Mouse (Mus musculus): ENCODE results near the gene Fbxl13. TPM values are rescaled to one million over a fixed set of nuclear protein-coding genes. Genes with fewer than 3 reads are reported as not detected.
"Not testable (repeated sequence)": the region's sequence is repeated elsewhere in the genome, so short reads cannot be mapped to it uniquely, and the experiment has no call there.

Fbxl13 gene
- total RNA-seq, 2 experiments from 2014 or later = 0.26 to 0.36 TPM

- peak; percentile 83 for DNase-seq
- intact Hi-C loops (cut with DNase I) = loop anchor here (5.0 kb wide), 1 partner anchor 78 kb away; the partner anchor contains the start of gene Pmpcb
Measured at GRCm38 (mm10) chr5:21658623-21659395, 13.4 kb upstream of the Fbxl13 start.

DNA sequence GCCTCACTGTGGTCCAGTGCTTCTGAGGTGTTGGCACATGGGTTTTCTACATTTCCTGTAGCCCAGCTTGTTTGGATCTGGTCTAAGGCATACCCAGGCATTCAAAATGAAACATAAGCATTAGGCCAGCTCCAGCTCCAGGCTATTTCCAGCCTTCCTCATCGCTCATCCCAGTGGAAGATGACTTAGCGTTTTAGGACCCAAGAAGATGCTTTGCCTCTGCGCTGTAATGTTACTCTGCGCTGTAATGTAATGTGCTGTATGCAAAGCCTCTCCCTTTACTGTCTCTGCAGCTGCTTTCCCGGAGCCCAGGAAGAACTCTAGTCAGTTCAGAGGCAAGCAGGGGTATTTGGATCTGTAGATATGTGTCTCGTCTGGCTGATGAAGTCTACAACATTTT is 12.6 kb upstream of the Fbxl13 start:
- DNase-seq = no peak
- intact Hi-C loops (cut with DNase I) = loop anchor here (5.0 kb wide), 1 partner anchor 79 kb away; the partner anchor contains the start of gene Pmpcb

GRCm38 (mm10) chr5:21656912-21657311 is 11.5 kb upstream of the Fbxl13 start:
- no peak for DNase-seq
- intact Hi-C loops (cut with DNase I) = loop anchor here (5.0 kb wide), 1 partner anchor 80 kb away; the partner anchor contains the start of gene Pmpcb

DNA sequence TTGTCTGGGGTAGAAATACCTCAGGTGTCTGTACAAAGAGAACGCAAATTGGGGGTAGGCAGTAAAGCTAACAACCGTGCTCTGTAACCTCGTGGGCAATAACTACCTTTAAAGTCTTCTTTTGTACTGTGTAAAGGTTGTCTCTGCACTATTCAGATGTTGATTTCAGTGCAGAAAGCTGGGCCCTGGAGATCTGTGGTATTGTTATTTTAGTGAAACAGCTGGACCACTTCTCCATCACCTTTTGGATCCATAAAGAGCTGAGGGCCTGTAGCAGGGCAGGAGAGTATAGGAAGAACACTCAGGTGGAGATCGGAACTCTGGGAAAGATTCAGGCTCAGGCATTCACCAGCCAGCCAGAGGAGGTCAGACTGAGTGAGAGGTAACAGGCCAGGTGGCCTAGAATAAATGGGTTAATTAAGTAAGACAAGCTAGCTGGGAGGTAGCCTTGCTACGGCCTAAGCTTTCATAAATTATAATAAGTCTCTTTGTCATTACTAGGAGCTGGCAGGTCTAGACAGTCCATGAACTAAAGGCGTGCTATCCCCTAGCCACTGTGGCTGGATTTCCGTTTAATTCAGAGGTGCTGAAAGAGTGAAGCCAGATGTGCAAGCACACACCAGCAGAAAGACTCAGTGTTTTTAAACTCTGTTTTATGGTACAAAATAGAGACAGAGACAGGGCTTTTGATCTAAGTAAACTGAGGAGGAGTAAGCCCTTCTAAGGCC is 6.6 kb upstream of the Fbxl13 start:
- DNase-seq = no peak
- intact Hi-C loops (cut with DNase I) = no loop called here

GRCm38 (mm10) chr5:21650736-21651135 is 5.3 kb upstream of the Fbxl13 start:
- intact Hi-C loops (cut with DNase I) = no loop called here
- no peak for DNase-seq

- intact Hi-C loops (cut with DNase I) = no loop called here
- no peak for DNase-seq
Measured at GRCm38 (mm10) chr5:21646133-21646491, 678 bp upstream of the Fbxl13 start.

GRCm38 (mm10) chr5:21644891-21645438 is 469 bp downstream of the Fbxl13 start:
- no peak for DNase-seq
- intact Hi-C loops (cut with DNase I) = loop anchor here (5.0 kb wide), 2 partner anchors 368 to 383 kb away; no protein-coding TSS in a partner anchor

DNA sequence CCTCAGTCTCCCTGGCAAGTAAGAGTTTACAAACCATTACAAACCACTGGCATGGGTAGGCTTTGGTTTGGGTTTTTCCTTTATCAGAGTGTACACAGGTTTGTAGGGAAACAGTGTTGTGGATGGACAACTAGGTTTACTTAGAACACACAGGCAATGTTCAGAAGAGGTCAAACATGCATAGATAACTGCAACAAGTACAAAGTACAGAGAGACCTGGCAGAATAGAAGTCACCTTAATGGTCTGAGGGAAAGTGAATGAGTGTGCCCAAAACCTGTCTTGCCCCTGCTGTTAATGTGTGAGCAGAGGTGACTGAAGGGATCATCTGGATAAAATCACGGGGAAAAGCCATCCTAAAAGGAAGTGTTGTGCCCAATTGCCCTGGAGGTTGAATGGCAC is 1.8 kb downstream of the Fbxl13 start:
- intact Hi-C loops (cut with DNase I) = loop anchor here (5.0 kb wide), 2 partner anchors 366 to 381 kb away; no protein-coding TSS in a partner anchor
- no peak for DNase-seq

GRCm38 (mm10) chr5:21640961-21641360 is 4.5 kb downstream of the Fbxl13 start:
- DNase-seq = peak; percentile 46
- intact Hi-C loops (cut with DNase I) = loop anchor here (2.0 to 5.0 kb wide), 3 partner anchors 206 to 379 kb away; no protein-coding TSS in a partner anchor

DNA sequence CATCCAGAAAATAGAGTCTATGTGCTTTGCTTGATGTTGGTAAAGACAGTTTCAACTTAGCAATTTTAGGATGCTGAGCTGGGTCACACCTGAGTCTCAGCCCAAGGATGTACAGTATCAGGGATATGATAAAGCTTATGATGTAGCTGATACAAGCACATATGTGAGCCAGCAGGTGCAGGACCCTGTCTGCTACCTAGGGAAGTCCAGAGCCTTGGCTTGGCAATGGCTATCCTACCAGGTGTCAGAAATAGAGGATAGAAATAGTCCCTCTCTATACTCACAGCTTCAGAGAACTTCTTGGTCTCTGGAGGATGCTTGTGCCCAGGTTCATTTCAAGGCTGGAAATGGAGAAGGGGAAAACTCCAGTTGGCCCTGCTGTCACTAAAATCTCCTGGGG is 19.5 kb downstream of the Fbxl13 start:
- intact Hi-C loops (cut with DNase I) = no loop called here
- no peak for DNase-seq

GRCm38 (mm10) chr5:21616450-21617009 is 28.9 kb downstream of the Fbxl13 start:
- intact Hi-C loops (cut with DNase I) = no loop called here
- DNase-seq = no peak

DNA sequence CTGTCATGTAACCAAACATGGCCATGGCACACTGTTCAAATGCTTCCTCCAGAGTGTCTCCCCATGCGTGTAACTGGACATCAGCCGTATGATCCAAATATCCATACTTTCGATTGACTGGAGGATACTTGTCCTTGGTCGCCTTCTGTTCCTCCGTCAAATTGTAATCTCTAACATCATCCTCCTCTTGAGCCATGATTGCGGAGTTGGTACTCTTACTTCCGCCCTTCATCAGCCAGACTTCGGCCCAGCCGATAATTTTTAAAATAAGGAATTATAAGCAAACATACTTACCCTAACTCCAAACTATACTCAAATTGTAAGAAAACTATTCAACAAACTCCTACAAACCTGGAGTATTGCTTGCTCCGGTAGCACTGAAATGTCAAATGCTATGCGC is 31.1 kb downstream of the Fbxl13 start:
- DNase-seq; intact Hi-C loops (cut with DNase I): not testable (repeated sequence)

DNA sequence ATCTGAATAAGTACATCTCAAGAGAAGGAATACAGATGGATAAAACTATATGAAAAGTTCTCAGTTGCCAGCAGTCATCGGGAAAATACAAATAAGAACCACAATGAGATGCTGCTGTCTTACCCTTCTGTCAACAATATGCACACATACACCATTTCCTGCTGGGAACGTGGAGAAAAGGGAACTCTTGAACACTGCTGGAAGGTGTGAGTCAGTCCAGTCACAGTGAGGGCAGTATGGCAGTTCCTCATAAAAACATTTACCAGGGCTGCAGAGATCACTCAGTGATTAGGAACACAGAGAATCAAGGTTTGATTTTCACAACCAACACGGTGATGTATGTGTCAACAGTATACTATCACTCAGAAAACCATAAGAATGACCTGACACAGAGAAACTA is 34.4 kb downstream of the Fbxl13 start:
- intact Hi-C loops (cut with DNase I) = no loop called here
- DNase-seq = no peak

- intact Hi-C loops (cut with DNase I) = no loop called here
Measured at GRCm38 (mm10) chr5:21608311-21609304, 36.8 kb downstream of the Fbxl13 start.

GRCm38 (mm10) chr5:21605936-21606335 is 39.5 kb downstream of the Fbxl13 start:
- intact Hi-C loops (cut with DNase I) = no loop called here
- no peak for DNase-seq

More at GRCm38 (mm10) chr5:21608311-21609304, 36.8 kb downstream of the Fbxl13 start:
- peak; percentile 9 for DNase-seq

GRCm38 (mm10) chr5:21599961-21600360 is 45.5 kb downstream of the Fbxl13 start:
- intact Hi-C loops (cut with DNase I) = no loop called here
- DNase-seq = no peak

DNA sequence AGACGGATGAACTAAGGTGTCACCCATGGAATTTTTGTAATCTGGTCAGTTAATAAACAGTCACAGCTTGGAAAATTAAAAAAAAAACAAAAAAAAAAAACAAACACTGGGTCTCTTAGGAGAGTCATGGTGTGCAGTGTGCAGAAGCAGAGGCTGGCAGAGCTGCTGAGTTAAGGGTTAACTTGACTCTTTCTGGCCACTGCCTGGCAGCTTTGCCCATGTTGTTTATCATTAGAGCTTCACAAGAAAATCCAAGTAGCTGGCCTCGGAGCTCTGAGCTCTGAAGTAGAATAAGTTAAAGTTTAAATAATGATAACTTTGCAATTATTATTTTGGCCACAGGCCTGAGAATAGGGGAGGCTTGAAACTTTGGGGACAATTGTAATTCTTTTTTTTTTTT is 45.9 kb downstream of the Fbxl13 start:
- DNase-seq; intact Hi-C loops (cut with DNase I): not testable (repeated sequence)

DNA sequence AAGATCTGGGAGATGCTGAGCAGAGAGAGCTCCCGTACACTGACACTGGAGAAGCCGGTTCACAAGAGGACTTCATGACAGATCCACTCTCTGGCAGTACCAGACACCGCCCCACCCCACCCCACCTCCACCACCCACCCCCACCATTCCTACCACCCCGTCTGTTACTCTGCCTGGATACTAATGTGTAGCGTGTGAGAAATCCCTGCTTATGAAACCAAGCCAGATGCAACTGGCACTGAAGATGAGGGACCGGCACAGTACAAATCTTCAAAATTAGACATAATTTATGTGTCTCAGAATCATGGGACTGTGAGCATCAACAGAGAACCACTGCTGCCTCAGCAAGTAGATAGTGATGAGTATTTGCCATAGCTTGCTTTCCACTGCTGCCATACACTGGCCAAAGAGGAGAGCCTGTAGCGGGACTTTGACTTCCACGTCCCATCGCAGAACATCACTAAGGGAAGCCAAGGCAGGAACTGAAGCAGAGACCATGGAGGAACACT is 52.2 kb downstream of the Fbxl13 start:
- intact Hi-C loops (cut with DNase I) = no loop called here
- no peak for DNase-seq

- DNase-seq = no peak
- intact Hi-C loops (cut with DNase I) = no loop called here
Measured at GRCm38 (mm10) chr5:21592106-21592505, 53.3 kb downstream of the Fbxl13 start.

All from left cerebral cortex, postnatal 4 days (tissue).